Mouse (Mus musculus) myocyte (in vitro differentiated cells): ENCODE data around the gene Abhd18.

ENCODE experiments used
- E2F4 ChIP-seq: IDR thresholded peaks from one replicate; pipeline ENCODE4 v1.6.1; 2011; ENCODE audit warnings: mild to moderate bottlenecking, control low read depth, moderate library complexity; ENCODE audit not compliant: insufficient read depth
- MAX ChIP-seq: IDR thresholded peaks from one replicate; pipeline ENCODE4 v1.6.1; 2011; ENCODE audit warnings: low read depth, mild to moderate bottlenecking, control low read depth
- MYOD1 ChIP-seq, 3 experiments: IDR thresholded peaks; one replicate each; pipeline ENCODE4 v1.6.1; 2011; ENCODE audit warnings: control low read depth in 2 of 3, low read depth in 2 of 3, mild to moderate bottlenecking in 2 of 3, moderate library complexity in 1 of 3; ENCODE audit not compliant: insufficient read length in 2 of 3, control insufficient read depth in 1 of 3
- MYOG ChIP-seq, 3 experiments: IDR thresholded peaks; one replicate each; pipeline ENCODE4 v1.6.1; 2011; ENCODE audit warnings: control low read depth in 2 of 3, low read depth in 2 of 3, mild to moderate bottlenecking in 2 of 3; ENCODE audit not compliant: insufficient read length in 2 of 3, control insufficient read depth in 1 of 3, insufficient read depth in 1 of 3
- POLR2A ChIP-seq: IDR thresholded peaks from one replicate; pipeline ENCODE4 v1.6.1; 2011; ENCODE audit warnings: low read depth, mild to moderate bottlenecking, control low read depth, moderate library complexity; ENCODE audit not compliant: insufficient read length
- REST ChIP-seq: IDR thresholded peaks from one replicate; pipeline ENCODE4 v1.6.1; 2011; ENCODE audit warnings: mild to moderate bottlenecking, control low read depth, moderate library complexity; ENCODE audit not compliant: insufficient read depth, insufficient read length
- SRF ChIP-seq: IDR thresholded peaks from one replicate; pipeline ENCODE4 v1.6.1; 2011; ENCODE audit warnings: low read depth; ENCODE audit not compliant: control insufficient read depth, insufficient read length
- TCF12 ChIP-seq: IDR thresholded peaks from one replicate; pipeline ENCODE4 v1.6.1; 2011; ENCODE audit warnings: mild to moderate bottlenecking, control low read depth; ENCODE audit not compliant: poor library complexity, insufficient read depth, severe bottlenecking
- TCF3 ChIP-seq: IDR thresholded peaks from one replicate; pipeline ENCODE4 v1.6.1; 2011; ENCODE audit warnings: low read depth, control low read depth; ENCODE audit not compliant: insufficient read length
- USF1 ChIP-seq: IDR thresholded peaks from one replicate; pipeline ENCODE4 v1.6.1; 2011; ENCODE audit warnings: low read depth, mild to moderate bottlenecking, control low read depth, moderate library complexity

- no peak for TF ChIP-seq POLR2A
- no peak for TF ChIP-seq MYOD1 (IDR thresholded peaks at IDR 0.05; ENCODE audit: control insufficient read depth in 1 of 3, insufficient read length in 2 of 3, low read depth in 2 of 3)
- TF ChIP-seq MYOG (IDR thresholded peaks at IDR 0.05; ENCODE audit: control insufficient read depth in 1 of 3, insufficient read depth in 1 of 3, insufficient read length in 2 of 3, low read depth in 2 of 3) = no peak
- TF ChIP-seq MAX = no peak
- no peak for TF ChIP-seq E2F4
- no peak for TF ChIP-seq TCF12
- no peak for TF ChIP-seq REST
- TF ChIP-seq TCF3 = no peak
- no peak for TF ChIP-seq USF1
- no peak for TF ChIP-seq SRF
Observed at GRCm38 (mm10) chr3:40958831-40959230, 112.1 kb downstream of the Abhd18 start.
